Mouse (Mus musculus): Measurements from ENCODE around the gene Sfmbt2.

Gene Sfmbt2

GRCm38 (mm10) chr2:10372776-10373507 is 2.6 kb downstream of the Sfmbt2 start:
- peak; percentile 44 for DNase-seq (ENCODE audit: low read depth, low spot score)

DNA sequence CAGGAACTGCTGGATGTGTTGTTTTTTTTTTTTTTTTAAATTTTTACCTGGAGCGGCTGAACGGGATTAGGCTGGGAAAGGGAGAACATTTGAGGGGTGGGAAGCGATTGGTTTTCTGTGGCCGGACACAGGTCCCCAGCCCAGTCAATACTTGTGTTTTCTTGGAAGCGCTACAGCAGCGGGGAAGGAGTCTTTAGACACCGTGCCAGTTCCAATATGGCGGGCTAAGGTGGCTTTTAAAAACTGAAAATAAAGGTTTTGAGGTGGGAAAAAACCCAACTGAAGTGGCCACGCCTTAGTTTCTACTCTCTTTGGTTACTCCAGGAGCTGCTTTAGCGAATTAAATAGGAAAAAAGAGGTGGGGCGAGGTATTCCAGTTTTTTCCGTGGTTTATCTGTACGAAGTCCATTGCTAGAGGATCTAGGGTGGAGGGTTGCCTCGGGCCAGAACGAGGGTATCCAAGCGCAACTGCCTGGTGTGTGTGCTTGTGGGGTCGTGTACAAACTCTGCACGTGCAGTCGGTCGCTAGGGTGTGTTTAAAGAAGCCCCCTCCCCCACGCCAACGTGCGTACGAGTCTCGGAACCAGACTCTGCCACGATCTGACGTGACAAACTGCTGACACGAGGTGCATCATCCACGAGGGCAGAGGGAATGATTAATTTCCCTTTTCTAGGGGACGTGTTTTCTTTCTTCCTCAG is 3.3 kb downstream of the Sfmbt2 start:
- peak; percentile 69 for DNase-seq (ENCODE audit: low read depth, low spot score)

DNA sequence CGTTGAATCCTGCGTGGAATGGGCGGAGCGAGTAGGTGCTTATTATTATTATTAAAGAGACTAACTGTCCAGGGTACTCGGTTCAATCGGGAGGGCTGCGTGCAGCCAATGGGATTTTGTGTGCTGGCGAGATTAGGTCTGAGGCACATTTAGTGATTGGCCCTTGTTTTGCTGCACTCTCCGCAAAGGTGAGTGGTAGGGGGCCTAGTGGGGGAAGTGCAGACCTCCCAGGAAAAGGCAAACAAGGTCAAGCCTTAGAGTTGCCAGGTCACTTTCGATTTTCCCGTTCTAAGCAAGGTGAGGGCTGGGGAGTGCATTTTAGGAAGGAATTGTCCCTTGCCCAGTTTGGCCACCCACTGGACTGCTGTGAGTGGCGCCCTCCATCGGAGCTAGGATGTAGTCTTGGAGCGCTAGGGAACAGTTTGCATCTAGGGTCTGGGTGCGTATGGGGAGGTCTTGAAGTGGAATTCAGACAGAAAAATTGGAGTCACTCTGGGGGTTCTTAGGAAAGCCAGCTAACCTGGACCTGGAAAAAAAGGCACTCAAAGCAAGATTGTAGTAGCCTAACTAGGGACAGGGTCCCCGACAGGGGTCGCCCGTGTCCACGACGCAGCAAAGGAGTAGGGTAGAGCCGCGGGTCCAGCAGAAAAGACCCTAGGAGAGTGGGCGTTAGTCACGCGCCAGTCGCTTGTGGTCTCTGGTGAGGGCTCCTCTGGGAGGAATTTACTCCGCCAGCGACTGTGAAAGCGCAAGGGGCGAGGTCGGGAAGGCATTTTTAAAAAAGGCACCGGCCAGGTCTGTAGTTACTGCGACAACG is 4.1 kb downstream of the Sfmbt2 start:
- DNase-seq (ENCODE audit: low read depth, low spot score): peak; percentile 56

GRCm38 (mm10) chr2:10375024-10375372 is 4.7 kb downstream of the Sfmbt2 start:
- DNase-seq (ENCODE audit: low read depth, low spot score): peak; percentile 20

- no peak for DNase-seq (ENCODE audit: low read depth, low spot score)
Measured at GRCm38 (mm10) chr2:10389988-10390387, 19.7 kb downstream of the Sfmbt2 start.

GRCm38 (mm10) chr2:10390791-10391190 is 20.5 kb downstream of the Sfmbt2 start:
- DNase-seq (ENCODE audit: low read depth, low spot score): no peak

DNA sequence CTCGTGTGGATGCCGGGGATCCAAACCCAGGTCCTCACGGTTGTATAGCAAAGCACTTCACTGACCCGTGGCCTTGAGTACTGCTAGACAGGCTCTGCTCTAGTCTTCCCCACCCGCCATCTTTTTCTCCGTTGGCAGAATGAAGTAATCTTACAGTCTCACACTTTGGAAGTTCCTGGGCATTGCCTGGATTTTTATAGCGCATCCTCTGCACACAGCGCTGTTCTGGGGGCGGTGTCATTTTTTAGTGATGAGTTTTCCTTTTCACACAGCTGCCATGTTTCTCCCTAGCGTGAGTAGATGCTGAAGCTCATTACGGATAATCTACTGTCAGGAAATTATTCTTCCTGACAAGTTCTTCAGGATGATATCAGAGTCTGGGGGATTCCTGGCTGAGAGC is 24.8 kb downstream of the Sfmbt2 start:
- DNase-seq (ENCODE audit: low read depth, low spot score): no peak

DNA sequence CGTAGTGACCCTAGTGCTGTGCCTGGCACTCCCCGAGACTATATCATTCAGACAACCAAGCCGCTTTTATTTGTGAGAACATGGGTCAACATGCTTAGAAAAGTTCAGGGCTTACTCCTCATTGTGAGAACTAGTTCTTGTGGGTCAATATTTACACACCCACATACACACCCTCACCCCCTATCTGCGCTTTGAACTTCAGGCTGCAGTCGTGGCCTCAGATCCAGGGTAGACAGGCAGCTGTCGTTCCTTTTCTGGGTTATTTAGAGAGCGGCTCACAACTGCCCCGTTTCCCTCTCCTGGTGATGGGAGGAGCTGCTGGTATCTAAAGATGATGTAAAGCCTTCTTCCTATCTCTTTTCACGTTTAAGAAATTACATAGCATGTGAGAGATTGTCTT is 27.5 kb downstream of the Sfmbt2 start:
- no peak for DNase-seq (ENCODE audit: low read depth, low spot score)

- no peak for DNase-seq (ENCODE audit: low read depth, low spot score)
Measured at GRCm38 (mm10) chr2:10406151-10406550, 35.8 kb downstream of the Sfmbt2 start.

- DNase-seq (ENCODE audit: low read depth, low spot score): no peak
Measured at GRCm38 (mm10) chr2:10409422-10409821, 39.1 kb downstream of the Sfmbt2 start.

- no peak for DNase-seq (ENCODE audit: low read depth, low spot score)
Measured at GRCm38 (mm10) chr2:10410069-10410468, 39.8 kb downstream of the Sfmbt2 start.

DNA sequence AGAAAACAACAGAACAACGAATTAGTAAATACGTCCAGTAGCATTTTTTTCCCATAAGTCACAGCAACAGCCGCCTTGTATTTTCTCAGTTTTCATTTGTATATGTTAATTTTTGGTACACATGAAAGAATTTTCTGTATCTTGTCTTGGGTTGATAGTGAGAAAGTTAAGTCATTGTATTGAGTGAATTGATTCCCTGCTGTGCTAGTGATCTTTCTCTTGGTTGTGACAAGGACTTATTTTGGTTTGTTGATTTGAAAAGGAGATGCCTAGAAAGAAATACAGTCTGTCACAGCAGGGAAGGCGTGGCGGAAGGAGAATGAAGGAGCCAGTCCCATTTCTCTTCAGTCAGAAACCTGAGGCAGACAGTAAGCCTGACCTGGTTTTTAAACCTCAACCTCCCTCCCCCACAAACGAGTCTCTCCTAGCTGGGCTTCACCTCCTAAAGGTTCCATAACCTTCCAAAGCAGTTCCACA is 50.7 kb downstream of the Sfmbt2 start:
- no peak for DNase-seq (ENCODE audit: low read depth, low spot score)

- no peak for DNase-seq (ENCODE audit: low read depth, low spot score)
Measured at GRCm38 (mm10) chr2:10437290-10437689, 67.0 kb downstream of the Sfmbt2 start.

- no peak for DNase-seq (ENCODE audit: low read depth, low spot score)
Measured at GRCm38 (mm10) chr2:10441811-10442210, 71.5 kb downstream of the Sfmbt2 start.

GRCm38 (mm10) chr2:10453577-10453976 is 83.3 kb downstream of the Sfmbt2 start:
- no peak for DNase-seq (ENCODE audit: low read depth, low spot score)

DNA sequence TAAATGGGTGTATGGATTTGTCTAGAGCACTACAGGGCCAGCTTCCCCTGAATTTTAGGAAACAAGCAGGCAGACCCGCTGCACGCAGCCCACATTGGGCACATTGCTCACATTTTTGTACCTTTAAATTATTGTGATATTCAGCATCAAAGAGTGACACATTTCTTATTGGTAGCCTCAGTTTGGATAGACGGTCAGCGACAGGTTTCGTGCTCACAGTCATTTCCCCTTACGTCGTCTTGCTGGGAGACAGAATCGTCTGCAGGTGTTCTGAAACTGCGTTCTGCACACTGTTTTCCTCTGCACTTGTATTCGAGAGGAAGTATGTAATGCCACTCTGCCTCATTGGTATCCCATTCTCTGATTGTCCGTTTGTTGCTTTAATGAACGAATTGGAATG is 88.0 kb downstream of the Sfmbt2 start:
- DNase-seq (ENCODE audit: low read depth, low spot score): no peak

- DNase-seq (ENCODE audit: low read depth, low spot score): no peak
Measured at GRCm38 (mm10) chr2:10516516-10516915, 146.2 kb downstream of the Sfmbt2 start.

- no peak for DNase-seq (ENCODE audit: low read depth, low spot score)
Measured at GRCm38 (mm10) chr2:10521719-10522415, 151.6 kb downstream of the Sfmbt2 start.

DNA sequence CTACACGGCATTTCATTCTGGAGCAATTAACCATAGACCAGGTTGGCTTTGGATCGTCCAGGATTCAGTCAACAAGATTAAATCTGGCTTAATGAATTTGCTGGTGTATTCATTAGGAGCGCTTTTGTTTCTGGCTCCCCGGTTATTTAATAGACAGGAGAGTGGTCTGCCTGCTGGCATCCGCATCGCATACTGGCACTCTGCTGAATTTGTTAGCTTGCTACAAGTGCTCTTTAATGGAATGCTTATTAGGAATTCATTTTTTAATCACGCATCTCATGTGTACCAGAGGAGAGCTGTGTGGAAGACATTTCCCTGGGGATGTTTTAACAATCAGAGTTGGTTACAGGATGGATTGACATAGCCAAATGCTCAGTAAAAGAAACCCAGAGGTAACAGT is 155.3 kb downstream of the Sfmbt2 start:
- DNase-seq (ENCODE audit: low read depth, low spot score): no peak

GRCm38 (mm10) chr2:10541762-10542161 is 171.5 kb downstream of the Sfmbt2 start:
- no peak for DNase-seq (ENCODE audit: low read depth, low spot score)

- no peak for DNase-seq (ENCODE audit: low read depth, low spot score)
Measured at GRCm38 (mm10) chr2:10542388-10542787, 172.1 kb downstream of the Sfmbt2 start.

DNA sequence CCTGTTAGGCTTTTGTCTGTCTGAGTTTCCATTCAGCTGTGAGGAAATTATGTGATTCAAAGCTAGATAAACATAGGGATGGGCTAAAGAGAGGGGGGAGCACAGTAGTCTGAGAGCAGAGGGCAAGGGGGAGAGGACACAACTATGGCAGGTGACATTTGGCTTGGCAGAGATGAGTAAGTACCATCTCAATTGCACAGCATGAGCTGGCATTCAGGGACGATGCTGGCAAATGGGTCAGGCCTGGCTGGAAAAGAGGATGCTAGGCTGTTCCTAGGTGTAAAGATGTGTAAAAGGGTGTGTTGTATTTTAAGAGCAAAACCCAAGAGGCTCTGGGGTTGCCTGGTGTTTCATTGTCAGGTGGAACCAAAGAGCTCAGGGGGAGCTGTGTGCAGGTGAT is 188.5 kb downstream of the Sfmbt2 start:
- no peak for DNase-seq (ENCODE audit: low read depth, low spot score)

Measured in CD4-positive, CD25-positive, alpha-beta regulatory T cell, adult 2 months (primary cell).